Comparison of ENCODE assay signal across 17 mouse cellular contexts in genomic region chr14:121207441-121208158, GRCm38 (mm10).
DNase-seq lines count a peak whose midpoint lies in the region; ATAC-seq and TF ChIP-seq lines count a peak whose summit lies in the region.
"Had no signal": no experiment of that assay in that cellular context is flagged by ENCODE, and none has a peak within 500 bp of the region (broad histone marks: within the 10 kb centered on the region; RNA-seq: fewer than 3 reads in every experiment).

No protein-coding gene starts in this region.

- H3K9ac ChIP-seq in forebrain, postnatal 0 days = no peak overlapping the region
- H3K9ac ChIP-seq: embryonic facial prominence, embryonic 15.5 days; heart, embryonic 15.5 days; hindbrain, embryonic 13.5 days; liver, postnatal 0 days; midbrain, embryonic 12.5 days had no signal

- WGBS in forebrain, postnatal 0 days = 41% methylated on average over 15 of the region's 15 CpGs

- H3K4me3 ChIP-seq in forebrain, postnatal 0 days (ENCODE audit: low read depth, low read length) = no peak overlapping the region
- H3K4me3 ChIP-seq: embryonic facial prominence, embryonic 15.5 days; heart, embryonic 15.5 days; hindbrain, embryonic 13.5 days; midbrain, embryonic 12.5 days had no signal

- ATAC-seq in frontal cortex, adult (ENCODE audit: low TSS enrichment) = peak; percentile 51
- ATAC-seq in forebrain, postnatal 0 days = peak; percentile 72
- ATAC-seq: liver, postnatal 0 days had no signal

- H3K4me2 ChIP-seq in forebrain, postnatal 0 days (ENCODE audit: low read depth) = no peak overlapping the region
- H3K4me2 ChIP-seq: embryonic facial prominence, embryonic 15.5 days; heart, embryonic 15.5 days; hindbrain, embryonic 13.5 days; midbrain, embryonic 12.5 days had no signal

- no peak for DNase-seq in frontal cortex, postnatal 36 days (ENCODE audit: low spot score in 2 of 2)
- DNase-seq in kidney, postnatal 4 days = peak; percentile 28 to 46
- DNase-seq in kidney, adult 8-10 months = no peak
- DNase-seq in ES-CJ7 (ENCODE audit: low read depth, low spot score) (peak; percentile 35), MN1 (ENCODE audit: low spot score) (no peak)
- no peak for DNase-seq in forebrain, postnatal 0 days
- no peak for DNase-seq in adrenal gland, adult 18-20 months (ENCODE audit: low spot score in 2 of 2)
- DNase-seq: adrenal gland, postnatal 10 days; kidney, adult 11 months; left cerebral cortex, postnatal 4 days; liver, postnatal 0 days; thymus, postnatal 4 days had no signal

- no peaks in the 10 kb centered on the region for H3K4me1 ChIP-seq in forebrain, postnatal 0 days (ENCODE audit: insufficient read depth)

- H3K27ac ChIP-seq in forebrain, postnatal 0 days (ENCODE audit: low read depth, low read length) = peak overlapping the region; percentile 36; the same call in 1 of the 2 replicates
- H3K27ac ChIP-seq: embryonic facial prominence, embryonic 15.5 days; hindbrain, embryonic 13.5 days; midbrain, embryonic 12.5 days had no signal

- no peaks in the 10 kb centered on the region for H3K9me3 ChIP-seq in forebrain, postnatal 0 days (ENCODE audit: low read length)
- H3K9me3 ChIP-seq: embryonic facial prominence, embryonic 15.5 days; heart, embryonic 15.5 days; hindbrain, embryonic 13.5 days; midbrain, embryonic 12.5 days had no signal

- peaks cover 5% of the 10 kb centered on the region; the same call in 1 of the 2 replicates for H3K36me3 ChIP-seq in forebrain, postnatal 0 days (ENCODE audit: insufficient read depth)

- TF ChIP-seq CTCF in forebrain, postnatal 0 days (IDR thresholded peaks at IDR 0.05; ENCODE audit: low read depth) = no peak

- H3K27me3 ChIP-seq in forebrain, postnatal 0 days (ENCODE audit: insufficient read depth, low read length) = no peaks in the 10 kb centered on the region
- H3K27me3 ChIP-seq: embryonic facial prominence, embryonic 15.5 days; heart, embryonic 15.5 days; hindbrain, embryonic 13.5 days; midbrain, embryonic 12.5 days had no signal

Comparison
In these comparisons a context has a peak if more than half of its experiments do, and no peak if none do; other contexts are left out.
1. DNase-seq: peak in kidney, postnatal 4 days (2 of 2) and ES-CJ7 (single experiment); none in frontal cortex, postnatal 36 days (0 of 2), kidney, adult 8-10 months (0 of 2), forebrain, postnatal 0 days (single experiment), MN1 (single experiment) and adrenal gland, adult 18-20 months (0 of 2).